Mouse (Mus musculus) CH12.LX (cell line): ENCODE data around the gene Themis.

ENCODE experiments used
- E2F4 ChIP-seq: IDR thresholded peaks from 2 replicates; pipeline ENCODE4 v1.6.1; 2011; ENCODE audit warnings: low read depth, low read length, improper control_type of control experiment; ENCODE audit not compliant: insufficient replicate concordance
- ZMIZ1 ChIP-seq: IDR thresholded peaks from 2 replicates; pipeline ENCODE4 v1.6.1; 2012; ENCODE audit warnings: low read depth, mild to moderate bottlenecking, inconsistent platforms, low read length, improper control_type of control experiment

GRCm38 (mm10) chr10:28887643-28888042 lies 219.5 kb downstream of the Themis start:
- TF ChIP-seq ZMIZ1, result no peak
- TF ChIP-seq E2F4, result no peak
